Mouse (Mus musculus): ENCODE measurements at regions not wholly inside any gene's neighbourhood (a gene's known extent, or its start where the extent isn't known, plus 50 kb on each side); places are given as distances from the start of the nearest gene placed in this dataset.

DNA sequence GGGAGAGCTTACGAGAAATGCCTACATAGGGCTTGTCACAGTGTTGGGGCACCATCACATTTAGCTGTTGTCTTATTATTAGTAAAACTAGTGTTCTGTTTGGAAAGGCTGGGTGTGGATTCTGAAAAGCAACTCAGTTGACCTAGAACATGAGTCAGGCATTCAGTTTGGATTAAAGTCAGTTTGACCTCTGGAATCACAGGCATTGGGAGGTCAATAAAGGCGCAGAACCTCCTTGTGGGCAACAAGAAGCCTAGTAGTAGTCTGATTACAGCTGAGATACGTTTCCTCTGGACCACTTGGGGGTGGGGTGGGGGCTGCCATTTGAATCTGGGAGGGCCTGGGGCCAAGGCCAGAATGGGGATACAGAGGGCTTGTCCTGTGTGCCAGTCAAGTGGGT, 52.1 kb upstream of the Map3k1 start:
- TF ChIP-seq POLR2A (IDR thresholded peaks at IDR 0.05; ENCODE audit: insufficient read depth, low read length) (no peak), CTCF (IDR thresholded peaks at IDR 0.05; ENCODE audit: low read depth, low read length) (no peak), EP300 (IDR thresholded peaks at IDR 0.05; ENCODE audit: insufficient read depth, low read depth, low read length) (no peak)

Measured in ES-Bruce4 (cell line).